Mouse (Mus musculus): ENCODE data around the gene Setd6. TPM values are rescaled to one million over a fixed set of nuclear protein-coding genes. Genes with fewer than 3 reads are reported as not detected.

Setd6 gene
- polyA plus RNA-seq, 1 experiment from 2014 or later: 13.6 TPM

GRCm38 (mm10) chr8:95714837-95715413 lies 756 bp upstream of the Setd6 start:
- no peaks in the 10 kb centered on the region for H3K27me3 ChIP-seq (ENCODE audit: control insufficient read depth, insufficient read depth, low read depth, low read length)
- H3K9ac ChIP-seq (ENCODE audit: low read depth, low read length): peak overlapping the region; percentile 85
- 28% methylated on average over 6 of the region's 6 CpGs for WGBS (ENCODE audit: insufficient replicate concordance)
- H3K36me3 ChIP-seq (ENCODE audit: control insufficient read depth, insufficient read depth): peaks cover 15% of the 10 kb centered on the region
- H3K27ac ChIP-seq (ENCODE audit: low read length): peak overlapping the region; percentile 83
- ATAC-seq (ENCODE audit: low read depth): no peak
- H3K4me3 ChIP-seq (ENCODE audit: low read depth, low read length): peak overlapping the region; percentile 95
- peak overlapping the region; percentile 90 for H3K4me2 ChIP-seq (ENCODE audit: low read depth, low read length)
- peaks cover 29% of the 10 kb centered on the region for H3K4me1 ChIP-seq (ENCODE audit: control insufficient read depth, low read depth, low read length)
- H3K9me3 ChIP-seq (replicated peaks; ENCODE audit: control insufficient read depth, low read length): no peaks in the 10 kb centered on the region

GRCm38 (mm10) chr8:95716546-95717335 lies 1.1 kb downstream of the Setd6 start:
- H3K4me3 ChIP-seq (ENCODE audit: low read depth, low read length): peak overlapping the region; percentile 95
- H3K9ac ChIP-seq (ENCODE audit: low read depth, low read length): peak overlapping the region; percentile 85
- 11% methylated on average over 21 of the region's 21 CpGs for WGBS (ENCODE audit: insufficient replicate concordance)
- no peaks in the 10 kb centered on the region for H3K9me3 ChIP-seq (replicated peaks; ENCODE audit: control insufficient read depth, low read length)
- no peak for ATAC-seq (ENCODE audit: low read depth)
- H3K36me3 ChIP-seq (ENCODE audit: control insufficient read depth, insufficient read depth): peaks cover 25% of the 10 kb centered on the region
- H3K4me2 ChIP-seq (ENCODE audit: low read depth, low read length): peak overlapping the region; percentile 90
- peaks cover 29% of the 10 kb centered on the region for H3K4me1 ChIP-seq (ENCODE audit: control insufficient read depth, low read depth, low read length)
- H3K27me3 ChIP-seq (ENCODE audit: control insufficient read depth, insufficient read depth, low read depth, low read length): no peaks in the 10 kb centered on the region
- H3K27ac ChIP-seq (ENCODE audit: low read length): peak overlapping the region; percentile 83

- ATAC-seq (ENCODE audit: low read depth): no peak
- no peak overlapping the region for H3K9ac ChIP-seq (ENCODE audit: low read depth, low read length)
- 36% methylated on average over 4 of the region's 4 CpGs for WGBS (ENCODE audit: insufficient replicate concordance)
Observed at GRCm38 (mm10) chr8:95727625-95728024, 11.9 kb downstream of the Setd6 start.

GRCm38 (mm10) chr8:95738596-95738995 lies 22.9 kb downstream of the Setd6 start:
- H3K27ac ChIP-seq (ENCODE audit: low read length): no peak overlapping the region
- WGBS (ENCODE audit: insufficient replicate concordance): 71% methylated on average over 7 of the region's 7 CpGs
- H3K27me3 ChIP-seq (ENCODE audit: control insufficient read depth, insufficient read depth, low read depth, low read length): no peaks in the 10 kb centered on the region
- peaks cover 77% of the 10 kb centered on the region for H3K36me3 ChIP-seq (ENCODE audit: control insufficient read depth, insufficient read depth)
- H3K9ac ChIP-seq (ENCODE audit: low read depth, low read length): no peak overlapping the region
- ATAC-seq (ENCODE audit: low read depth): no peak
- no peaks in the 10 kb centered on the region for H3K4me1 ChIP-seq (ENCODE audit: control insufficient read depth, low read depth, low read length)
- no peaks in the 10 kb centered on the region for H3K9me3 ChIP-seq (replicated peaks; ENCODE audit: control insufficient read depth, low read length)
- H3K4me2 ChIP-seq (ENCODE audit: low read depth, low read length): no peak overlapping the region
- no peak overlapping the region for H3K4me3 ChIP-seq (ENCODE audit: low read depth, low read length)

More at GRCm38 (mm10) chr8:95727625-95728024, 11.9 kb downstream of the Setd6 start:
- Histone ChIP-seq H3K27ac (ENCODE audit: low read length) (no peak overlapping the region), H3K4me1 (ENCODE audit: control insufficient read depth, low read depth, low read length) (no peaks in the 10 kb centered on the region), H3K9me3 (replicated peaks; ENCODE audit: control insufficient read depth, low read length) (no peaks in the 10 kb centered on the region), H3K36me3 (ENCODE audit: control insufficient read depth, insufficient read depth) (peaks cover 75% of the 10 kb centered on the region), H3K4me2 (ENCODE audit: low read depth, low read length) (no peak overlapping the region), H3K27me3 (ENCODE audit: control insufficient read depth, insufficient read depth, low read depth, low read length) (no peaks in the 10 kb centered on the region), H3K4me3 (ENCODE audit: low read depth, low read length) (no peak overlapping the region)

- Histone ChIP-seq H3K4me2 (ENCODE audit: low read depth, low read length) (no peak overlapping the region), H3K4me1 (ENCODE audit: control insufficient read depth, low read depth, low read length) (no peaks in the 10 kb centered on the region), H3K36me3 (ENCODE audit: control insufficient read depth, insufficient read depth) (peaks cover 78% of the 10 kb centered on the region), H3K9ac (ENCODE audit: low read depth, low read length) (no peak overlapping the region), H3K27me3 (ENCODE audit: control insufficient read depth, insufficient read depth, low read depth, low read length) (no peaks in the 10 kb centered on the region), H3K27ac (ENCODE audit: low read length) (no peak overlapping the region), H3K9me3 (replicated peaks; ENCODE audit: control insufficient read depth, low read length) (no peaks in the 10 kb centered on the region), H3K4me3 (ENCODE audit: low read depth, low read length) (no peak overlapping the region)
- whole genome bisulfite sequencing (ENCODE audit: insufficient replicate concordance): 93% methylated on average over 7 of the region's 7 CpGs
- ATAC-seq (ENCODE audit: low read depth): no peak
Observed at GRCm38 (mm10) chr8:95741732-95742131, 26.1 kb downstream of the Setd6 start.

- WGBS (ENCODE audit: insufficient replicate concordance): 89% methylated on average over 4 of the region's 4 CpGs
- H3K27ac ChIP-seq (ENCODE audit: low read length): no peak overlapping the region
- no peak for ATAC-seq (ENCODE audit: low read depth)
- H3K4me3 ChIP-seq (ENCODE audit: low read depth, low read length): no peak overlapping the region
- H3K4me1 ChIP-seq (ENCODE audit: control insufficient read depth, low read depth, low read length): no peaks in the 10 kb centered on the region
- no peak overlapping the region for H3K9ac ChIP-seq (ENCODE audit: low read depth, low read length)
- H3K27me3 ChIP-seq (ENCODE audit: control insufficient read depth, insufficient read depth, low read depth, low read length): no peaks in the 10 kb centered on the region
- H3K9me3 ChIP-seq (replicated peaks; ENCODE audit: control insufficient read depth, low read length): no peaks in the 10 kb centered on the region
- peaks cover 67% of the 10 kb centered on the region for H3K36me3 ChIP-seq (ENCODE audit: control insufficient read depth, insufficient read depth)
- H3K4me2 ChIP-seq (ENCODE audit: low read depth, low read length): no peak overlapping the region
Observed at GRCm38 (mm10) chr8:95748028-95748427, 32.3 kb downstream of the Setd6 start.

GRCm38 (mm10) chr8:95751924-95752323 lies 36.2 kb downstream of the Setd6 start:
- Histone ChIP-seq H3K4me2 (ENCODE audit: low read depth, low read length) (no peak overlapping the region), H3K36me3 (ENCODE audit: control insufficient read depth, insufficient read depth) (peaks cover 60% of the 10 kb centered on the region), H3K9me3 (replicated peaks; ENCODE audit: control insufficient read depth, low read length) (no peaks in the 10 kb centered on the region), H3K4me3 (ENCODE audit: low read depth, low read length) (no peak overlapping the region), H3K4me1 (ENCODE audit: control insufficient read depth, low read depth, low read length) (no peaks in the 10 kb centered on the region), H3K9ac (ENCODE audit: low read depth, low read length) (no peak overlapping the region), H3K27ac (ENCODE audit: low read length) (no peak overlapping the region), H3K27me3 (ENCODE audit: control insufficient read depth, insufficient read depth, low read depth, low read length) (no peaks in the 10 kb centered on the region)
- no peak for ATAC-seq (ENCODE audit: low read depth)
- WGBS (ENCODE audit: insufficient replicate concordance): 94% methylated on average over 1 of the region's 1 CpGs

GRCm38 (mm10) chr8:95760323-95760722 lies 44.6 kb downstream of the Setd6 start:
- Histone ChIP-seq H3K36me3 (ENCODE audit: control insufficient read depth, insufficient read depth) (peaks cover 67% of the 10 kb centered on the region), H3K9me3 (replicated peaks; ENCODE audit: control insufficient read depth, low read length) (no peaks in the 10 kb centered on the region)
- 18% methylated on average over 6 of the region's 6 CpGs for WGBS (ENCODE audit: insufficient replicate concordance)

GRCm38 (mm10) chr8:95764133-95764532 lies 48.5 kb downstream of the Setd6 start:
- Histone ChIP-seq H3K9ac (ENCODE audit: low read depth, low read length) (no peak overlapping the region), H3K4me1 (ENCODE audit: control insufficient read depth, low read depth, low read length) (peaks cover 2% of the 10 kb centered on the region; the same call in 1 of the 2 replicates), H3K9me3 (replicated peaks; ENCODE audit: control insufficient read depth, low read length) (no peaks in the 10 kb centered on the region), H3K36me3 (ENCODE audit: control insufficient read depth, insufficient read depth) (peaks cover 67% of the 10 kb centered on the region), H3K27me3 (ENCODE audit: control insufficient read depth, insufficient read depth, low read depth, low read length) (no peaks in the 10 kb centered on the region), H3K4me3 (ENCODE audit: low read depth, low read length) (no peak overlapping the region), H3K4me2 (ENCODE audit: low read depth, low read length) (no peak overlapping the region), H3K27ac (ENCODE audit: low read length) (no peak overlapping the region)
- WGBS (ENCODE audit: insufficient replicate concordance): 84% methylated on average over 1 of the region's 1 CpGs
- no peak for ATAC-seq (ENCODE audit: low read depth)

More at GRCm38 (mm10) chr8:95760323-95760722, 44.6 kb downstream of the Setd6 start:
- Histone ChIP-seq H3K4me2 (ENCODE audit: low read depth, low read length) (no peak overlapping the region), H3K4me1 (ENCODE audit: control insufficient read depth, low read depth, low read length) (peaks cover 2% of the 10 kb centered on the region; the same call in 1 of the 2 replicates), H3K27me3 (ENCODE audit: control insufficient read depth, insufficient read depth, low read depth, low read length) (no peaks in the 10 kb centered on the region), H3K27ac (ENCODE audit: low read length) (no peak overlapping the region), H3K4me3 (ENCODE audit: low read depth, low read length) (no peak overlapping the region), H3K9ac (ENCODE audit: low read depth, low read length) (no peak overlapping the region)
- peak; percentile 56; the same call in 1 of the 2 replicates for ATAC-seq (ENCODE audit: low read depth)

All from liver, embryonic 16.5 days (tissue).